ENCODE assay signal across 8 mouse cellular contexts in genomic region chr7:97333113-97333898, GRCm38 (mm10). TPM values are rescaled to one million over a fixed set of nuclear protein-coding genes. Genes with fewer than 3 reads are reported as not detected.
DNase-seq lines count a peak whose midpoint lies in the region; ATAC-seq lines count a peak whose summit lies in the region.

No protein-coding gene starts in this region.

- peaks cover 26% of the 10 kb centered on the region for H3K27me3 ChIP-seq in megakaryocyte, embryonic 14.5 days (replicated peaks)
- no peaks in the 10 kb centered on the region for H3K27me3 ChIP-seq in forebrain, embryonic 11.5 days (ENCODE audit: control insufficient read depth, insufficient read depth, low read length)
- 0 out of 2 replicates have a peak, but pooled peaks cover 4% of the 10 kb centered on the region for H3K27me3 ChIP-seq in limb, embryonic 13.5 days
- no peaks in the 10 kb centered on the region for H3K27me3 ChIP-seq in stomach, embryonic 16.5 days (ENCODE audit: control insufficient read depth, insufficient read depth, low read length)

- no peak overlapping the region for H3K9ac ChIP-seq in forebrain, embryonic 11.5 days (ENCODE audit: low read length)
- H3K9ac ChIP-seq in limb, embryonic 13.5 days = peak overlapping the region; percentile 75
- H3K9ac ChIP-seq in stomach, embryonic 16.5 days (ENCODE audit: low read length) = no peak overlapping the region; the same call in 1 of the 2 replicates

- 79% methylated on average over 6 of the region's 6 CpGs for WGBS in forebrain, embryonic 11.5 days
- 90% methylated on average over 6 of the region's 6 CpGs for WGBS in limb, embryonic 13.5 days
- WGBS in stomach, embryonic 16.5 days = 81% methylated on average over 6 of the region's 6 CpGs

- H3K4me2 ChIP-seq in forebrain, embryonic 11.5 days (ENCODE audit: low read depth, low read length, severe bottlenecking) = peak overlapping the region; percentile 77; the same call in 1 of the 2 replicates
- H3K4me2 ChIP-seq in limb, embryonic 13.5 days (replicated peaks) = peak overlapping the region; percentile 78
- peak overlapping the region; percentile 81 for H3K4me2 ChIP-seq in stomach, embryonic 16.5 days (ENCODE audit: low read depth, low read length)

- peaks cover 83% of the 10 kb centered on the region for H3K4me1 ChIP-seq in megakaryocyte, embryonic 14.5 days
- H3K4me1 ChIP-seq in forebrain, embryonic 11.5 days (replicated peaks; ENCODE audit: control insufficient read depth, insufficient read depth, low read length) = peaks cover 6% of the 10 kb centered on the region; the same call in 1 of the 2 replicates
- peaks cover 19% of the 10 kb centered on the region for H3K4me1 ChIP-seq in limb, embryonic 13.5 days
- H3K4me1 ChIP-seq in stomach, embryonic 16.5 days (ENCODE audit: control insufficient read depth, insufficient read depth, low read length) = peaks cover 9% of the 10 kb centered on the region

- no peak for ATAC-seq in megakaryocyte, adult 5-6 weeks (ENCODE audit: poor library complexity, severe bottlenecking)
- no peak for ATAC-seq in forebrain, embryonic 11.5 days (replicated peaks; ENCODE audit: low FRiP score)
- ATAC-seq in limb, embryonic 13.5 days (ENCODE audit: low FRiP score, low read depth) = no peak
- no peak for ATAC-seq in stomach, embryonic 16.5 days (ENCODE audit: insufficient read depth, low FRiP score)
- no peak for ATAC-seq in megakaryocyte-erythroid progenitor cell, adult 5-6 weeks (replicated peaks; ENCODE audit: low FRiP score, low TSS enrichment, poor library complexity, severe bottlenecking)

- H3K36me3 ChIP-seq in megakaryocyte, embryonic 14.5 days (replicated peaks; ENCODE audit: low read length) = peaks cover 3% of the 10 kb centered on the region
- H3K36me3 ChIP-seq in forebrain, embryonic 11.5 days (ENCODE audit: control insufficient read depth, insufficient read depth, low read length) = no peaks in the 10 kb centered on the region
- no peaks in the 10 kb centered on the region for H3K36me3 ChIP-seq in limb, embryonic 13.5 days
- H3K36me3 ChIP-seq in stomach, embryonic 16.5 days (ENCODE audit: control insufficient read depth, insufficient read depth, low read length) = no peaks in the 10 kb centered on the region

- peak overlapping the region; percentile 81 for H3K4me3 ChIP-seq in megakaryocyte, embryonic 14.5 days (replicated peaks)
- H3K4me3 ChIP-seq in forebrain, embryonic 11.5 days (ENCODE audit: low read depth, low read length) = no peak overlapping the region
- H3K4me3 ChIP-seq in limb, embryonic 13.5 days = peak overlapping the region; percentile 78
- peak overlapping the region; percentile 97 for H3K4me3 ChIP-seq in stomach, embryonic 16.5 days (replicated peaks; ENCODE audit: low read length)

- no peak overlapping the region for H3K27ac ChIP-seq in forebrain, embryonic 11.5 days (ENCODE audit: low read depth, low read length)
- no peak overlapping the region for H3K27ac ChIP-seq in limb, embryonic 13.5 days
- H3K27ac ChIP-seq in stomach, embryonic 16.5 days (ENCODE audit: low read length) = no peak overlapping the region

- DNase-seq in forebrain, embryonic 11.5 days (ENCODE audit: low spot score) = no peak
- no peak for DNase-seq in left cerebral cortex, adult 11 months (ENCODE audit: low spot score)
- DNase-seq in frontal cortex, adult 2 months (ENCODE audit: extremely low spot score in 1 of 2, low spot score in 1 of 2) = no peak

- H3K9me3 ChIP-seq in megakaryocyte, embryonic 14.5 days = no peaks in the 10 kb centered on the region
- no peaks in the 10 kb centered on the region for H3K9me3 ChIP-seq in forebrain, embryonic 11.5 days (ENCODE audit: control insufficient read depth, low read length)
- no peaks in the 10 kb centered on the region for H3K9me3 ChIP-seq in limb, embryonic 13.5 days
- H3K9me3 ChIP-seq in stomach, embryonic 16.5 days (replicated peaks; ENCODE audit: control insufficient read depth, low read length) = no peaks in the 10 kb centered on the region

RNA-seq across cellular contexts. Expression of gene Kctd21, which starts 1.2 kb away (rescaled TPM):
- polyA plus RNA-seq in megakaryocyte, embryonic 14.5 days (2012; ENCODE audit: insufficient read depth, low replicate concordance) = 0.70 and 1.1 TPM in 2 replicates
- 3.3 and 4.5 TPM in 2 replicates for total RNA-seq in megakaryocyte, adult 5-6 weeks (2015)
- total RNA-seq in megakaryocyte, adult 5-6 weeks (2017) = 1.8 and 2.3 TPM in 2 replicates
- 4.7 and 4.8 TPM in 2 replicates for polyA plus RNA-seq in forebrain, embryonic 11.5 days (2014; fragmentation: Nextera tagmentation; extraction: Ambion mirVana)
- 4.9 and 5.1 TPM in 2 replicates for polyA plus RNA-seq in limb, embryonic 13.5 days (2015; fragmentation: Nextera tagmentation; extraction: Ambion mirVana)
- 5.1 and 5.3 TPM in 2 replicates for polyA plus RNA-seq in stomach, embryonic 16.5 days (2015; fragmentation: Nextera tagmentation; extraction: Ambion mirVana)
- 0.69 and 1.6 TPM in 2 replicates for total RNA-seq in megakaryocyte-erythroid progenitor cell, adult 5-6 weeks (2014; fragmentation: Nextera tagmentation)
- 0.76 and 1.7 TPM in 2 replicates for total RNA-seq in megakaryocyte-erythroid progenitor cell, adult 5-6 weeks (2017)
- polyA plus RNA-seq in frontal cortex, adult 2 months (2012; rRNA removed) = 13.5 and 14.0 TPM in 2 replicates

RNA-seq across cellular contexts. Expression of gene Usp35, which starts 1.5 kb away (rescaled TPM):
- polyA plus RNA-seq in megakaryocyte, embryonic 14.5 days (2012; ENCODE audit: insufficient read depth, low replicate concordance) = 1.4 and 2.3 TPM in 2 replicates
- total RNA-seq in megakaryocyte, adult 5-6 weeks (2015) = 0.87 and 1.1 TPM in 2 replicates
- 0.66 and 0.77 TPM in 2 replicates for total RNA-seq in megakaryocyte, adult 5-6 weeks (2017)
- polyA plus RNA-seq in forebrain, embryonic 11.5 days (2014; fragmentation: Nextera tagmentation; extraction: Ambion mirVana) = 2.8 and 2.9 TPM in 2 replicates
- 2.1 and 2.2 TPM in 2 replicates for polyA plus RNA-seq in limb, embryonic 13.5 days (2015; fragmentation: Nextera tagmentation; extraction: Ambion mirVana)
- 0.95 and 1.5 TPM in 2 replicates for polyA plus RNA-seq in stomach, embryonic 16.5 days (2015; fragmentation: Nextera tagmentation; extraction: Ambion mirVana)
- total RNA-seq in megakaryocyte-erythroid progenitor cell, adult 5-6 weeks (2014; fragmentation: Nextera tagmentation) = 0.44 and 2.9 TPM in 2 replicates
- not detected in 2 replicates for total RNA-seq in megakaryocyte-erythroid progenitor cell, adult 5-6 weeks (2017)
- 17.1 and 18.8 TPM in 2 replicates for polyA plus RNA-seq in frontal cortex, adult 2 months (2012; rRNA removed)

RNA-seq across cellular contexts. Expression of gene Alg8, which starts 38.1 kb away (rescaled TPM):
- 1.1 TPM in 1 of 2 replicates, not detected in the other for polyA plus RNA-seq in megakaryocyte, embryonic 14.5 days (2012; ENCODE audit: insufficient read depth, low replicate concordance)
- total RNA-seq in megakaryocyte, adult 5-6 weeks (2015) = 40.5 and 45.2 TPM in 2 replicates
- total RNA-seq in megakaryocyte, adult 5-6 weeks (2017) = 29.9 and 41.7 TPM in 2 replicates
- polyA plus RNA-seq in forebrain, embryonic 11.5 days (2014; fragmentation: Nextera tagmentation; extraction: Ambion mirVana) = 44.1 and 44.6 TPM in 2 replicates
- 34.7 and 37.8 TPM in 2 replicates for polyA plus RNA-seq in limb, embryonic 13.5 days (2015; fragmentation: Nextera tagmentation; extraction: Ambion mirVana)
- 38.5 and 42.5 TPM in 2 replicates for polyA plus RNA-seq in stomach, embryonic 16.5 days (2015; fragmentation: Nextera tagmentation; extraction: Ambion mirVana)
- total RNA-seq in megakaryocyte-erythroid progenitor cell, adult 5-6 weeks (2014; fragmentation: Nextera tagmentation) = 67.6 and 71.5 TPM in 2 replicates
- total RNA-seq in megakaryocyte-erythroid progenitor cell, adult 5-6 weeks (2017) = 35.9 and 46.3 TPM in 2 replicates
- 10.9 and 12.8 TPM in 2 replicates for polyA plus RNA-seq in frontal cortex, adult 2 months (2012; rRNA removed)
